Mouse (Mus musculus) lung, adult 18-20 months (tissue): ENCODE results near the gene Tbc1d4.
A peak's percentile ranks its signal among the peaks of the same experiment; 100 is the strongest.

Source experiments
- DNase-seq, 2 experiments: peaks; one replicate each; pipeline ENCODE4 v3.0.0; 2022; ENCODE audit warnings: mixed read lengths in 2 of 2

Gene Tbc1d4

DNA sequence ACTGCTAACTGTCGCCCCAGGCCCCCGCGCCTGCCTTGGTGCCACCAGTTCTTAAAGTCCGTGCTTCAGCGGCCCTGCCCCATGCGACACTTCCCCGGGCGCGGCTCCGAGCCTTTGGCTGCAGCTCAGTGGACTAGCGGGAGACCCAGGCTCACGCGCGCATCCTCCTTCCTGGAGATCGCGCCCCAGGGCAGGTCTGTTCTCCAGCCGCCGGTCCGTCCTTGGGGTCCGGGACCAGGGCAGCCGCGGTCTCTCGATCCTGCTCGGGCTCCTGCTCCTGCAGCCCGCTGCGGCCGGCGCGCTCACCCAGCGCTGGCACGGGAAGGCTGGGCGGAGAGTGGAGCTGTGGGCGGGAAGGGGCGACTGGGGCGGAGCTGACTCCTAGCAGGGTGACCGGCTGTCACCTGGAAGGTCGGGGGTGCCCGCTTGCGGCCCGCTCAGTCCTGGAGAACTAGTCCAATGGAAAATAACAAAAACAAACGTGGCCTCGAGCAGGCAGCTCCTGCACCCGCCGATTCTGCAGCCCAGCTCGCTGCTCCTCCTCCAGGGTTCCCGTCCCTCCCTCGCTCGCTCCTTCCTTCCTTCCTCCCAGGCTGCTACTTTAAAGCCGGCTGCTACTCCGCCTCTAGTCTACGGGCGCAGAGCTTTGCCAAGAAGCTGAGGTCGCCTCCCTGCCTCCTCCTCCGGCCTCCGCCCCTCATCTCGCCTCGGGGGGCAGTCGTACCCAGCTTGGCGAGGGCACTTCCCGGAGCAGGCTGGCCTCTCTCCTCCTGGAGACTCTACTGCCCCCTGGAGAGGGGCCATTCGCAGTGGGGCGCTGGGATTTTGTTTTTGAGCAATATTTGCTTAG lies at the start of gene Tbc1d4:
Gene Tbc1d4, minus strand, starts transcription at position 673 of the 850 bp plus-strand sequence.
- DNase-seq: peak; percentile 88 to 91

DNA sequence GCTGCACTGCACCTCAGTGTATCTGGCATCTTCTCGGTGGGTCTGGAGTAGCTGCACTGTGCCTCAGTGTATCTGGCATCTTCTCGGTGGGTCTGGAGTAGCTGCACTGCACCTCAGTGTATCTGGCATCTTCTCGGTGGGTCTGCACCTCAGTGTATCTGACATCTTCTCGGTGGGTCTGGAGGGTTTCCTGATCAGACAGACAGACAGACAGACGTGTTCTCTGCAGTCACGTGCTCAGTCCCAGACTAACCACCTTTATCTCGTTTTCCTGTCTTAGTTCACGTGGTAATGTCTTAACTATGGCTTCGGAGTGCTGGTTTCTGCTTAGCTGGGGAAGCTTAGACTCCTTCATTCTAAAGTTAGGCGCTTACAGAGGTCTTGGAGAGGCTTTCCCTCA lies 47.3 kb upstream of the Tbc1d4 start:
- DNase-seq: no peak

DNA sequence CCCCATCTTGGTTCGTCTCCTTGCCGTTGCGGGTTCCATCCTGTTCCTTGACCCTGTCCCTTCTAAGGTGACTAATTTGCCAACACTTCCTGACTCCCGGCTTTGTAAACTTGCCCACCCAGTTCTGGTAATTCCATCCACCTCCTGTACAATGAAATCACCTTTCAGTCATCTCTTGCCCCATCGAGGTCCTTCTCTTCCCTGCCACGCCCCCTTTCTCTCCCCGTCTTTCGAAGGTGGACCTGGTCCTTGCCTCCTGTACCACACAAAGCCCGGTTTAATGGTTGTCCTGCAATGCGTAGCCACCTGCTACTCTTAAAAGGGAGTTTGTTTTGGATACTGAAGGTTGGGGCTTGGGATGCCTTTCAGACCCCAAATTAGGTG lies 45.5 kb upstream of the Tbc1d4 start:
- DNase-seq: peak; percentile 10 to 27

- DNase-seq: peak; percentile 93 to 96
Observed at GRCm38 (mm10) chr14:101653581-101654525, 44.9 kb upstream of the Tbc1d4 start, which contains the start of gene Uchl3. TSS of gene Uchl3 (plus strand) at chr14:101653967.

DNA sequence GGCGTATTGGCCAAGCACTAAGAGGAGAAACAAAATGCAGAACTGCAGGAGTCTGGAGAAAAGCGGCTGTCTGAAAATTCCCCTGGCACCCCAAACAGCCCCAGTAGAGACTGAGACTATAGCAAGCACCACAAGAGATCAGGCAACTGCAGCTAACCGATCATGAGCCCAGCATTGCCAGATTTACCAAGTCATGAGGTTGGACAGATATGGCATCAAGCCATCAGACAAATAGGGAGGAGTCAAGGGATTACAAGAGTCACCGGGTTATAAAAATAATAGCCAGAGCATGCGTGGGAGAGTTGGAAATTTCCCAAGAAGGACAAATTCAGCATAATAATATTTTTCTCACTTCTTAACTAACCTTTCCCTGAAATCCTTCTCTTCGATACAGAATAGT lies 43.6 kb upstream of the Tbc1d4 start:
- DNase-seq: no peak

DNA sequence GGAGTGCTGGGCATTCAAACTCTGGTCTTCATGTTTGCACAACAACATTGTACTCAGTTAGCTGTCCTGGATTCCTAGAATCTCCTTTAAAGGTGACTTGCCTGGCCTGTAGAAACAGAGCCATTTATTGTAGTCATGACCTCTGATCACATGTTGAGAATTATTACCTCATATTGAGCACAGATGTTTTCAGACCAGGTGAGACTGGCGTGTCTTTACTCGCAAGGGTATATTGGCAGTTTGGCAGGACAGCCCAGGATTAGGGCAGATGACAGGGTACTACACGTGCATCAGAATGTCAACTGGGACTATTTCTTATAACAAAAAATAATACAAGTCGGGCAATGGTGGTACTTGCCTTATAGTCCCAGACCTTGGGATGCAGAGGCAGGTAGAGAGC lies 41.6 kb upstream of the Tbc1d4 start:
- no peak for DNase-seq

DNA sequence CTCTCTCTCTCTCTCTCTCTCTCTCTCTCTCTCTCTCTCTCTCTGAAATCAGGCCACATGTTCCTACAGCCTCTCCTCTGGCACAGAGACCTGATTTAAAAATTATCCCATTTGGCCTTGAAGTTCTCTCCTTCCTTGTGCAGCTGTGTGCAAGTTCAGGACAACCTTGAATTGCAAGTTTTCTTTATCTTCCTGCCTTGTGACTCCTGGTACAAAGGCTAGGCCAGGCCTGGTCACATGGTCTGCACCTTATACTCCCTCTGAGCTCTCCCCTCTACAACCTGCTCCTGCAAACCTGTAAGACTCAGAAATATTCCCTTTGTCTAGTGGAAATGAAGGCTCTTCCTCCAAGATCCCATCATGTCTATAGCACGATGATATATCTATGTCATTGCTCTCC lies 36.0 kb upstream of the Tbc1d4 start:
- DNase-seq: no peak

DNA sequence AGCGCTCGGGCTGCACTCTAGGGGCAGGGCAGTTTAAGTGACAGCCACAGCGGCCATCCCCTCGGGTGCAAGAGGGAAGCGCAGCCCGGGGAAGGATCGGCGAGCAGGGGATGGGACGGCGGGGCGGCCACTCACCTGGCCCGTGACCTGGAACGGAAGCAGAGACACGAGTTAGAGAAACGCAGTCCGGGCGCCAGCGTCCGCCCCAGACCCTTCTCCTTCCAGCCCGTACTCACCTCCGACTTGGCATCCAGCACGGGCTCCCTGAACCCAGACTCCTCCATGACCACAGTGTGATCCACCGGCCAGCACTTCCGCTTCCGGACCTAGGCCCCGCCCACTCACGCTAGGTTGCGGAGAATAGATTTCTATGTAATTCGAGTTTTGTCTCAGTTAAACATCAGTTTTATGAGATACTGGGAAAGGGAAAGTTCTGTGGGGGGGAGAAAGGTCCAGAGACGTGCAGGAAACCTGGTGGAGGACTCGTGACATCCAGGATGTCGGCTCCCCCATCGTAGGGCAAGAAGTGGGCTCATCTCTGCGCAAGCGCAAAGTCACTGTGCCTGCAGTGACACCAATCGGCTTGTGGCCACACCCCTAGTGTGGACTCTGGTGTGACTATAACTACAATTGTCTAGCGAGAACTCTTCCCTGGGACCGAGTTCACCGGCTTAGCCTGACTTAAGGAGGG lies 31.3 kb upstream of the Tbc1d4 start, which contains the start of gene Commd6:
Gene Commd6, minus strand, starts transcription at position 534 of the 691 bp plus-strand sequence.
- peak; percentile 93 to 95 for DNase-seq

GRCm38 (mm10) chr14:101637381-101637780 lies 28.4 kb upstream of the Tbc1d4 start:
- DNase-seq: no peak

- DNase-seq: no peak
Observed at GRCm38 (mm10) chr14:101635765-101636164, 26.8 kb upstream of the Tbc1d4 start.

DNA sequence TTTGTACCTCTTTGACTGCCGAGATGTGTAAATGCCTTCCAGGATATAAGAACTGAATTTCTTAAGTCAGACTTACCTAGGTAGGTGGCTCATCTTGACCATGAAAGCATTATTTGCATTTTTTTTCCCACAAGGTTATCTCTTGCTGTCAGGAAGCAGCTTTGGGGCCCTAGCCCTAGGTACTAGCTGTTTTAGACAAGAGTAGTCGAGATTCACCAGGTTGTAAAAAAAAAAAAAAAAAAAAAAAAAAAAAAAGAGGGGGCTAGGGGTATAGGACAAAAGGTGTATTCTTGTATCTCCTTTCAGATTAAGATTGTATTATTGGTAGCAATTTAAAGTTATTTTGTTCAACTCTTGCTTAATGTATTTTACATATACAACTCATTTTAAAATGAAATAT lies 21.6 kb upstream of the Tbc1d4 start:
- no peak for DNase-seq

GRCm38 (mm10) chr14:101617680-101618079 lies 8.7 kb upstream of the Tbc1d4 start:
- DNase-seq: no peak

DNA sequence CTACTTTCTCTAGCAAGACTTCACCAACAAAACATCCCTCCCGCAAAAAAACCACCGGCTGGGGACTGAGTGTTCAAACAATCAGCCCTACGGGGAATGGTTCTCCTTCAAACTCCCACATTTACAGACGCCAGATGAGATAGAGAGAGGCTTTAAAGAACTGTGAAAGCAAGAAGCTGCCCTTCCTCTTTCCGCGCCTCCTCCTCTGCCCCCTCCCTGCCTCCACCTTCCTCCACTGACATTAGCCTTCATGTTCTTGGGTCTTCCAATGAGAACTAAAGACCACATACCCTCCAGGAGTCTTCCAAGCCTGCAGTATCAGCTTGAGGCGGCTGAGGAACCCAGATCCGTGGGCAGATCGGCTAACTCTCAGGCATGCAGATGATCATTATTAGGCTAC lies 7.2 kb upstream of the Tbc1d4 start:
- no peak for DNase-seq

- DNase-seq: no peak
Observed at GRCm38 (mm10) chr14:101613206-101613605, 4.2 kb upstream of the Tbc1d4 start.

DNA sequence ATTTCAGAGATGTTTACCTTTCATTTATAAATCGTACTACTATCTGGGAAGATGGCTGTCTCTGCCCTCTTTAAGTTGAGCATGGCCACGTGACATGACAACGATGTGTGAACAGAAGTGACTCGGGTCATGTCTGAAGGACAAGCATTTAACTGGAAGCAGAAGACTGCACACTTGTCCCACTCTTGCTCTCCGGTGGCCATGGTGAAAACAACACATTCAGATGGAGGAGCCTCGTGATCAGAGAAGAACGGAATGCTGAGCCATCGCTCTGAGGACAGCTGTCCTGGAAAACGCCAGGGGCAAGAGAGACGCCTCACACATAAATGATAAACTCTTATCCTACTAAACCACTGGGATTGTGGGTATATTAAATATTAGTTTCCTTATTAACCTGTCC lies 1.7 kb upstream of the Tbc1d4 start:
- DNase-seq: no peak

GRCm38 (mm10) chr14:101607631-101608518 lies 1.1 kb downstream of the Tbc1d4 start:
- peak; percentile 8 to 19 for DNase-seq

GRCm38 (mm10) chr14:101605843-101606242 lies 3.1 kb downstream of the Tbc1d4 start:
- DNase-seq: no peak

- DNase-seq: peak in 1 of 2 experiments; percentile 10
Observed at GRCm38 (mm10) chr14:101602851-101603250, 6.1 kb downstream of the Tbc1d4 start.

DNA sequence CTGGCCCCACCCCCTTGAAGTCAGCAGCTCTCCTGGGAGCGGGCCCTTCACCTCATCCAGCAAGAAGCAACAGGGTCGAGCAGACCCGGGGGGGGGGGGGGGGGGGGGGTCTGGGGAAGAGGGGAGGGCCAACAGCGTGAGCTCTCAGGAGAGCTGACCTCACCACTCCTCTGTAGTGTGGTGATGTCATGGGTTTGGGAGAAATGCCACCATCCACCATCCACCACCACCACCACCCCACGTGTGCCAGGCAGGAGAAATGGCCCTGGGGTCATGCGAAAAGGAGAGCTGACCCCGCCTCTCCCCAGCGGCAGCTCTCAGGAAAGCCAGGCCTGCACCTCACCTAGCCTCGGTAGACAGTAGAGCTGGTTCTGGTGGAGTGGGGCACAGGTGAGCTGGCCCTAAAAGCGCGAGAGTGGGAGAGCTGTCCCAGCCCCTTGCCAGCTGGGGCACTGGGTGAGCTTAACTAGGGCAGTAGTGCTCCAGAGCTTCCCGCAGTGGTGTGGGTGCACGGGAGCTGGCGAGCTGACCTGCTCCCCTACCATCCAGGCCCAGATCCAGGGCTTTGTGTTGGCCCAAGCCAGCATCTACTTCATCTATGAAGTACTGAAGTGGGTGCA lies 11.8 kb downstream of the Tbc1d4 start:
- DNase-seq: no peak

GRCm38 (mm10) chr14:101596691-101597090 lies 12.3 kb downstream of the Tbc1d4 start:
- no peak for DNase-seq
